ENCODE assay signal across 9 mouse cellular contexts in genomic region chr8:107955887-107956286, GRCm38 (mm10). TPM values are rescaled to one million over a fixed set of nuclear protein-coding genes. Genes with fewer than 3 reads are reported as not detected.
DNase-seq lines count a peak whose midpoint lies in the region; ATAC-seq and TF ChIP-seq lines count a peak whose summit lies in the region.
"Had no signal": no experiment of that assay in that cellular context is flagged by ENCODE, and none has a peak within 500 bp of the region (broad histone marks: within the 10 kb centered on the region; RNA-seq: fewer than 3 reads in every experiment).

No protein-coding gene starts in this region.

- intact Hi-C loops in left cerebral cortex, postnatal 36 days (cut with DNase I): loop anchor here (5.0 to 10.0 kb wide), 4 partner anchors 146 to 1229 kb away; no protein-coding TSS in a partner anchor

- no peak overlapping the region for H3K4me2 ChIP-seq in embryonic facial prominence, embryonic 11.5 days (ENCODE audit: low read depth, low read length)
- H3K4me2 ChIP-seq in midbrain, postnatal 0 days (ENCODE audit: low read depth, low read length, poor library complexity, severe bottlenecking): no peak overlapping the region
- H3K4me2 ChIP-seq: midbrain, embryonic 12.5 days had no signal

- H3K9ac ChIP-seq in embryonic facial prominence, embryonic 11.5 days (replicated peaks; ENCODE audit: low read length): no peak overlapping the region
- H3K9ac ChIP-seq in midbrain, postnatal 0 days (replicated peaks; ENCODE audit: low read length, poor library complexity, severe bottlenecking): no peak overlapping the region
- H3K9ac ChIP-seq: midbrain, embryonic 12.5 days had no signal

- no peak overlapping the region for H3K27ac ChIP-seq in embryonic facial prominence, embryonic 11.5 days (replicated peaks; ENCODE audit: low read depth, low read length)
- H3K27ac ChIP-seq in midbrain, postnatal 0 days (ENCODE audit: low read depth, low read length): peak overlapping the region; percentile 59; the same call in 1 of the 2 replicates
- H3K27ac ChIP-seq: midbrain, embryonic 12.5 days had no signal

- no peaks in the 10 kb centered on the region for H3K27me3 ChIP-seq in embryonic facial prominence, embryonic 11.5 days (ENCODE audit: control insufficient read depth, insufficient read depth, low read length)
- no peaks in the 10 kb centered on the region for H3K27me3 ChIP-seq in midbrain, postnatal 0 days (ENCODE audit: insufficient read depth, low read length)

- no peaks in the 10 kb centered on the region for H3K9me3 ChIP-seq in embryonic facial prominence, embryonic 11.5 days (replicated peaks; ENCODE audit: control insufficient read depth, low read length)
- no peaks in the 10 kb centered on the region for H3K9me3 ChIP-seq in midbrain, postnatal 0 days (ENCODE audit: low read length)
- H3K9me3 ChIP-seq: midbrain, embryonic 12.5 days had no signal

- DNase-seq in embryo, embryonic 10 days (ENCODE audit: low spot score): peak; percentile 67
- DNase-seq in embryo, embryonic 9.5 days (ENCODE audit: extremely low spot score): no peak
- peak; percentile 11 to 29 for DNase-seq in left cerebral cortex, adult 18-20 months (ENCODE audit: low spot score in 2 of 2)
- DNase-seq in left cerebral cortex, postnatal 36 days (ENCODE audit: low spot score in 2 of 2): no peak
- DNase-seq in embryonic facial prominence, embryonic 11.5 days (ENCODE audit: low spot score): peak; percentile 72
- peak; percentile 89 for DNase-seq in midbrain, postnatal 0 days (ENCODE audit: low spot score)
- DNase-seq in c-Kit-positive CD71-positive TER-119-positive erythroid progenitor cells, embryonic 14.5 days (ENCODE audit: low spot score): no peak

- WGBS in embryonic facial prominence, embryonic 11.5 days: 74% methylated on average over 3 of the region's 3 CpGs
- WGBS in midbrain, postnatal 0 days: 44% methylated on average over 3 of the region's 3 CpGs

- H3K36me3 ChIP-seq in embryonic facial prominence, embryonic 11.5 days (replicated peaks; ENCODE audit: control insufficient read depth, insufficient read depth, low read depth, low read length): no peaks in the 10 kb centered on the region
- H3K36me3 ChIP-seq in midbrain, postnatal 0 days (ENCODE audit: insufficient read depth, low read length): no peaks in the 10 kb centered on the region
- H3K36me3 ChIP-seq: midbrain, embryonic 12.5 days had no signal

- H3K4me1 ChIP-seq in embryonic facial prominence, embryonic 11.5 days (ENCODE audit: control insufficient read depth, insufficient read depth, low read length): no peaks in the 10 kb centered on the region; the same call in 1 of the 2 replicates
- H3K4me1 ChIP-seq in midbrain, postnatal 0 days (ENCODE audit: insufficient read depth, low read length): 0 out of 2 replicates have a peak, but pooled peaks cover 5% of the 10 kb centered on the region

- no peak for ATAC-seq in embryonic facial prominence, embryonic 11.5 days (replicated peaks; ENCODE audit: insufficient number of reproducible peaks, low FRiP score, low TSS enrichment, low read depth)
- 0 out of 2 replicates have a peak, but pooled peaks have one; percentile 41 for ATAC-seq in midbrain, postnatal 0 days (ENCODE audit: low FRiP score)
- ATAC-seq in monocyte, adult 5-6 weeks (replicated peaks; ENCODE audit: insufficient number of reproducible peaks, low FRiP score, low TSS enrichment, poor library complexity, severe bottlenecking): no peak

- H3K4me3 ChIP-seq in embryonic facial prominence, embryonic 11.5 days (ENCODE audit: low read depth, low read length): no peak overlapping the region
- H3K4me3 ChIP-seq in midbrain, postnatal 0 days (ENCODE audit: low read depth, low read length): no peak overlapping the region
- H3K4me3 ChIP-seq: midbrain, embryonic 12.5 days had no signal

- TF ChIP-seq CTCF in midbrain, postnatal 0 days (IDR thresholded peaks at IDR 0.05): peak; percentile 83

RNA-seq across cellular contexts. Expression of gene Zfhx3, which starts 13.4 kb away (rescaled TPM):
- total RNA-seq in left cerebral cortex, adult 18-20 months (2021): 1 to 10 TPM; 4.2 to 5.5 TPM
- 1 to 10 TPM; 3.5 to 5.9 TPM for total RNA-seq in left cerebral cortex, postnatal 36 days (2021)
- polyA plus RNA-seq in embryonic facial prominence, embryonic 11.5 days (2014; fragmentation: Nextera tagmentation; extraction: Ambion mirVana): 27.5 and 27.6 TPM in 2 replicates
- total RNA-seq in midbrain, postnatal 0 days (2014; rRNA removed): 44.5 and 52.0 TPM in 2 replicates
- 25.0 and 33.1 TPM in 2 replicates for polyA plus RNA-seq in midbrain, postnatal 0 days (2015; fragmentation: Nextera tagmentation; extraction: Ambion mirVana)
- total RNA-seq in monocyte, adult 5-6 weeks (2017): 2.3 to 6.4 TPM (median 5.8 TPM) in 3 replicates

Comparison
In these comparisons a context has a peak if more than half of its experiments do, and no peak if none do; other contexts are left out.
1. DNase-seq: peak in embryo, embryonic 10 days (single experiment), left cerebral cortex, adult 18-20 months (2 of 2), embryonic facial prominence, embryonic 11.5 days (single experiment) and midbrain, postnatal 0 days (single experiment); none in embryo, embryonic 9.5 days (single experiment), left cerebral cortex, postnatal 36 days (0 of 2) and c-Kit-positive CD71-positive TER-119-positive erythroid progenitor cells, embryonic 14.5 days (single experiment).